Mouse (Mus musculus): ENCODE measurements around the gene Il2ra.

DNA sequence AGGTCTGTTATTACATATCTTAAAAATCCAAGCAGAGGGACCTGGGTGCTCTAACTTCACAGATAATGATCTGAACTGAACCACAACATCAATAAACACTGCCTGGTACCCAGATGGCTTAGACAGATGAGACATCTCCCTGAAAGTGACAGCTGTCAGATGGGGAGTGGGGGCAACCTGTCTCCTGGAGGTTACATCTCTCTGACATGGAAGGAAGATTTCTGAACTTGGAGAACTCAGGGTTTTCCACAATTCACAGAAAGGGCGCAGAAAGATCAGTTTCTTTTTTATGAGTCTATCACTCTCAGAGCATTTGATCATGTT is 20.3 kb downstream of the Il2ra start:
- TF ChIP-seq POLR2A (IDR thresholded peaks at IDR 0.05; ENCODE audit: low read depth, low read length) (no peak), CTCF (IDR thresholded peaks at IDR 0.05; ENCODE audit: extremely low read depth, insufficient read length, insufficient replicate concordance, low read depth, low read length) (no peak)
